Mouse (Mus musculus) erythroblast, adult 5-6 weeks (primary cell): ENCODE data around the gene Mfap2. TPM values are rescaled to one million over a fixed set of nuclear protein-coding genes. Genes with fewer than 3 reads are reported as not detected.
A peak's percentile ranks its signal among the peaks of the same experiment; 100 is the strongest.

Source experiments
- ATAC-seq: replicated peaks from 2 replicates; pipeline ENCODE4 v1.8.0; 2016; ENCODE audit warnings: moderate number of reproducible peaks, mild to moderate bottlenecking, moderate TSS enrichment, inconsistent platforms; ENCODE audit not compliant: poor library complexity, low FRiP score, severe bottlenecking
- total RNA-seq, 2 experiments: library from RNA; stranded (forward) in 1 of 2; stranded (reverse) in 1 of 2; fragments of 150-400 nt in 1 of 2; fragments of 200-764, 138-1000 nt in 1 of 2; gene quantifications; 2 replicates each; pipeline versions ENCODE4 v1.2.3 to v1.2.4; 2015 to 2017; ENCODE audit warnings: low replicate concordance in 2 of 2

Mfap2 gene
- not detected in 2 replicates for total RNA-seq (2015; ENCODE audit: low replicate concordance)
- total RNA-seq (2017; ENCODE audit: low replicate concordance): not detected in 2 replicates

DNA sequence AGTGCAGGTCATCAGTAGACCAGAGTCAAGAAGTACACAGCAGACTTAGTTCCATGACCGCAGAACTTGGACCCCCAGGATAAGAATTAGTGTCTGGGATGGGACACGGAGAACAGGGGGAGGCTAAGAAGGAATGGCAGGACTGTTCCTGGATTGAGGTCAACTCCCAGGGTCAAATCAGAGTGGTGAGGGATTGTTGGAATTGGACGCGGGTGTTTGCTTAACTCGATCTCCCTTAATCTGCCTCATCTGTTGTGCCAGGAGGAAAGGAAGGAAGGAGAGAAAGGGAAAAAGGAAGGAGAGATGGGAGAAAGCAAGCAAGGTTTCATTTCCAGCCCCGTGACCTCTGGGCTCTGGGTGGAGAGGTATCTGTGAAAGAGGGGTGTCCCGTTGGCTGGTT, at the start of gene Mfap2:
Gene Mfap2 (plus strand): TSS at position 301 of the 400 bp plus-strand sequence.
- ATAC-seq: no peak

GRCm38 (mm10) chr4:140960781-140961466, 49.3 kb upstream of the Mfap2 start, which contains the start of gene Sdhb:
Sdhb (plus strand) TSS chr4:140961203.
- peak; percentile 91 for ATAC-seq

DNA sequence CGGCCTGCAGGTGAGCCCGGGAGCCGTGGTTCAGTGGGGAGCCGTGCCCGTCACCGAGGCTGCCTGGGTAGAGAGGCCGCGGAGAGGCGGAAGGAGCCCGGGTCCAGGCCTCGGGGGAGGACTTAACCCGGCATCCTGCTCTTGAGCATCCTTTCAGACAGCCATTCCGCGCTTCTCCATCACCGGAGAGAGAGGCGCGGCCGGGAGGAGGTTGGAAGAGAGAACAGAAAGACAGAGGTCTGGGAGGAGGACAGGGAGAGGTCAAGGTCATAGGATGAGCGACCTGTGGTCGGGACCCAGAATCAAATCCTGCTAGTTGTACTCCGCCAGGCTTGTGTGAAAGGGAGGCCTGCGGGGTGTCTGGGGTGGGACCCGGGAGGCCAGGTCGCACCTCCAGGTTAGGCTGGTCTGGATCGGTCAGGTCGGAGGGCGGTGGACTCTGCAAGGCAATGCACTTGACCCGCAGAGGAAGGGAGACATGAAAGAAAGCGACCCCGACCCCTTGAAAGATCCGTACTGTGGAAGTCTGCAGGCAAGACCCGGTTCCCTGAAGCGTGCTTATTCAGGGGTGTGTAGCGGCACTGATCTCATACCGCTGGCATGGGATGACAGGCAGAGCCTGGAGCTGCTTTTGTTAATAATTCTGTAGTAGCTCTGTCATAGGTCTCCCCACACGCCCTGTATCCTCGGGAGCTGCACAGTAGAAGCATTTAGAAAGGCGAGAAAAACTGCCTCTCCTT, 48.6 kb upstream of the Mfap2 start:
- ATAC-seq: peak; percentile 27

GRCm38 (mm10) chr4:140962207-140962909, 47.9 kb upstream of the Mfap2 start:
- ATAC-seq: no peak

DNA sequence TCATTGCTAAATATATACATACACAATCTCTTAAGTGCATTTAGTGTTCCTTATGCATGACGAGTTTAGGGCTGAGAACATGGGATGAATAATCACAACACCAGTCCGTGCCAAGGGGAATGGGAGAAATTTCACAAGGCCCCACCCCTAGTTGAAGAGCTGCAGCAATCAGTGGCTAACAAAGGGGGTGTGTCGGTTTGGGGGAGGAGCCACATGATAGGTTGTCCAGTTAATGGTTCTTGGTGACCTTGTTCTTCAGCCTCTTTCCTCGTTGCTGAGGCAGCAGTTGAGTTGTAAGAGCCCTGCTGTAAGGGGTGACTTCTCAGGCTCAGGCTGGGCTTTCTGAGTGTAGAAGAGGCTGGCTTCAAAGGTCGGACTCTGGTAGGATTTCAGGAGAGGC, 47.3 kb upstream of the Mfap2 start:
- no peak for ATAC-seq

- no peak for ATAC-seq
Observed at GRCm38 (mm10) chr4:140963941-140964597, 46.1 kb upstream of the Mfap2 start.

- ATAC-seq: 0 out of 2 replicates have a peak, but pooled peaks have one; percentile 39
Observed at GRCm38 (mm10) chr4:140964620-140965019, 45.6 kb upstream of the Mfap2 start.

DNA sequence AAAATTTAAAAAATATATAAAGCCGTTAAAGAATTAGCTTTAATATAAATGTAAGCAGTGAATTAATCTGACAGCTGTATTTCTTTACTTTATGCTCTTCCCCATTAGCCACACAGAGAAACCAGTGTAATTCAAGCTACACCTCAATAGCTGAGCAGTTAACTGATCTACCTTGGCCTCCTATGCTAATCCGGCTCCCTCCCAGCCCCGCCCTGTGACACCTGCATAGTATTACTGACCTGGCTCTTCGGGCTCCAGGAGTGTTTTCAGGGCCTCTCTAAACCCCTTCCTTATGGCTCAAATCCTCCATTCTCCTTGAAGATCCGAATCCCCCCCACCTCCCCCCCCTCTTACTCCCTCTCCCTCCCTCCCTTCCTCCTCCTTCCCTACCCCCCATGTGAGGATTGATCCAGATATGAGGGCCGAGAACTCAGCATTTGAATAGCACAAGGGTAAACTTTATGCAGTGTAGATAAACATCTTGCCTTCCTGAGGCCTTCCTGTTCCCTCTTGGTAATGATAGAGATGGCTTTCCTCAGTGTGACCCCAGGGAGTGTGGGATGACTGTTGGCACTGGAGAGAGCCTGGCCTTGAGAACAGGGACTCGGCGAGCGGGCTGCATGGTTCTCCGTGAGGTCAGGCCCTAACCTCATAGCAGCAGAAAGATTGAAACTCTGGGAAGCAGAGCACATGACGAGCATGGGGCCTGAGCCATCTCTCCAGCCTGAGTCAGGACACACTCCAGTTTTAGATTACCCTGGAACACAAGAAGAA, 42.6 kb upstream of the Mfap2 start:
- no peak for ATAC-seq

DNA sequence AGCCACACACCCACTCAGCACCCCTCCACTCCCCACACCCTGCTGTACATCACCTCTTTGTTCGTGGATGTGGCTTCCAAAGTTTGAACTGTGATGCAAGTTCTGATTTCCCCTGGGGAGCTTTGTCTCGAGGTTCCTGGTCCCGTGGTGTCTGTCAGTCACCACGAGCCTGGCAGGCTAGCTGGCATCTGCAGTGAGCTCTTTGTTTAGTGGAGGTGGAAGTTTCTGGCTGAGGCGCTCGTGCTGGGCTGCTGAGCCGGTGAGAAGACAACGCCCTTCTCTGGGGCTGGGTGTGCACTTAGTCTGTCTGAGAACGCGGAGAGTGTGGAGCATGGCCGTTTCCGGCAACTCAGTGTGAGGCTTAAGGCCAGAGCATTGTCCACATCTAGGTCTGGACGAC, 38.5 kb upstream of the Mfap2 start:
- ATAC-seq: no peak

DNA sequence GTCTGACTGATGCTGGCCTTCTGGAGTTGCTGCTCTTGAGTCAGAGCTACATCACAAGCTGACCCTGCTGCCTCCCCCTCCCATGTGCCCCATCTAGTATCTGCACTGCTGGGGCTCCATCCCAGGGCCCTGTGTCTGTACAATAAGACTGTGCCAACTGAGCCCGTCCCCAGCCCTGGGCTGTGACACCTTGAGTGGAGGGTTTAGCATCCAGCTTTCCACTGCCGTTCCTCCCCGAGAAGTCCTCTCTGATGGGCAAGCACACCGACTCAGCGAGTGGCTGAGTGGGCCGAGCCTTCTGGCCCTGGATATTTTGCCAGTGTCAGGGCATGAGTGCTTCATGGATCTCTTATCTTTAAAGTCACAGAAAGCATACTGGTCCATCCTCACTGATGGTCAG, 35.8 kb upstream of the Mfap2 start:
- no peak for ATAC-seq

DNA sequence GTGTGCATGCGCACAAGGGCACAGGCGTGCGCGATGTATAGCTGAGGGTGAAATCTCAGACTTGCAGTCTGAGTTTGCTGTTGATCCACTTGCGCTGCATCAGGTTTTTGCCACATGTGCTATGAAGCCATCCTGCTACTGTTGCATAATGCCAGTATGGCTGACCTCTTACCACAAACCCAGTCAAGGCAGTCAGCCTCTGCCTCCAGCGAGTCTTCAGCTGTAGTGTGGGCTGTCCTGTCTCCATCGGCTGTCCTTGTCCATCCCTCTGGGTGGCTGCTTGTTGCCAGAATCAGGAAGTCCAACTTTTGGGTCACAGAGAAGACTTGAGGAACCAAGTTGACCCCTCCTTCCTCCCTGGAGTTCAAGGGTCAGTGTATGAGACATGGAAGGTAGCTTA, 34.9 kb upstream of the Mfap2 start:
- no peak for ATAC-seq

GRCm38 (mm10) chr4:140977278-140977677, 32.9 kb upstream of the Mfap2 start:
- ATAC-seq: no peak

DNA sequence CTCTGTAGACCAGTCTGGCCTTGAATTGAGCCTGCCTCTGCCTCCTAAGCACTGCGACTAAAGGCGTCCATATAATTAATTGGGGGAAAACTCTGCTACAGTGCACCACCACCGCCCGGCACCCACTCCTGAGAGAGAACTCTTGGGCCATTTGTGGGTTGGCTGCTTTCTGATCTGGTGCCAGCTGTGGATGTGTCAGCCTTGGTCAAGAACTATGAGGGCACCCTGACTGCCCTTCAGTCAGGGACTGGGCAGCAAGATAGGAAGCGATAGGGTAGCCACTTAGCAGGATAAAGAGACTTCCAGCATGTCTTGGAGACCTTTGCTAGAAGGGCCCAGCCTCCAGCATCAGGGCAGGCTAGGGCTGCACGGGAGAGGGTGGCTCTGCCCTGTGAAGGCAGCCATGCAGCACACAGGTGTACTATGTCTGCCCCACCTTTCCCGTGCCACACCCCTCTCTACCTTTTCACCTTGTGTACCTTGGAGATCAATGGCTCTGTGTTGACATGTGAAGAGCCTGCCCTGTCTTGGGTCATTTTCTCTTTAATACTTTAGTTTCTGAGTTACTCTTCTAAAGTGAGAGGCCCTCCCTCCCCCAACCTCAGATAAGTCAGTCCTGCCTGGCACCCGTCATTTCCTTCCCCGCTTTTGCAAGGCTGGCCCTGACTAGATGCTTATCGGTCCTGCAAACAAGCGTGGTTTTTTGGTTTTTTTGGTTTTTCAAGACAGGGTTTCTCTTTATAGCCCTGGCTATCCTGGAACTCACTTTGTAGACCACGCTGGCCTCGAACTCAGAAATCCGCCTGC, 32.1 kb upstream of the Mfap2 start:
- no peak for ATAC-seq

DNA sequence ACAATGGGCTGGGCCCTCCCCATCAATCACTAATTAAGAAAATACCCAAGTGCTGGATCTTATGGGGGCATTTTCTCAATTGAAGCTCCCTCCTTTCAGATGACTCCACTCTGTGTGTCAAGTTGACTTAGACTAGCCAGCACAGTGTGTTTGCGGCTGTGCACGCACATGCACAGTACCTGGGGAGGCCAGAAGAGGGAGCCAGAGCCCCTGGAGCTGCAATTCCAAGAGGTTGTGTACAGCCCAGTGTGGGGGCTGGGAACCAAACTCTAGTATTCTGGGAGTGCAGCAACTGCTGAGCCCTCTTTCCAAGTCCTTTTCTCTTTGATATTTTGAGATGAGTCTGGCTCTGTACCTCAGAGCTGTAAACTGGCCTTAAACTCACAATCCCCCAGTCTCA, 28.6 kb upstream of the Mfap2 start:
- ATAC-seq: 0 out of 2 replicates have a peak, but pooled peaks have one; percentile 24

DNA sequence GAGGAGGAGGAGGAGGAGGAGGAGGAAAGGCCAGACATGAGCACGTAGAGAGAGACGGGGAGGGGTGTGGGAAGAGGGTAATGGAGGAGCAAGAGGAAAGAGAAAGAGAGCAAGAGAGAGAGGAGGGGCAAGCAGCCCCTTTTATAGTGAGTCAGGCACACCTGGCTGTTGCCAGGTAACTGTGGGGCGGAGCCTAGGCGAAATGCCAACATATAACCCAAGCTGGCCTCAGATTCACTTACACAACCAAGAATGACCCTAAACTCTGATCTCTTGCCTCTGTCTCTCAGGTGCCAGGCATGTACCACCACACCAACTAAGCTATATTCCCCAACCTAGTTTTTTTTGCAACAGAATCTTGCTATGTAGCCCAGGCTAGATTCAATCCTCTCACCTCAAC, 27.4 kb upstream of the Mfap2 start:
- ATAC-seq: no peak

DNA sequence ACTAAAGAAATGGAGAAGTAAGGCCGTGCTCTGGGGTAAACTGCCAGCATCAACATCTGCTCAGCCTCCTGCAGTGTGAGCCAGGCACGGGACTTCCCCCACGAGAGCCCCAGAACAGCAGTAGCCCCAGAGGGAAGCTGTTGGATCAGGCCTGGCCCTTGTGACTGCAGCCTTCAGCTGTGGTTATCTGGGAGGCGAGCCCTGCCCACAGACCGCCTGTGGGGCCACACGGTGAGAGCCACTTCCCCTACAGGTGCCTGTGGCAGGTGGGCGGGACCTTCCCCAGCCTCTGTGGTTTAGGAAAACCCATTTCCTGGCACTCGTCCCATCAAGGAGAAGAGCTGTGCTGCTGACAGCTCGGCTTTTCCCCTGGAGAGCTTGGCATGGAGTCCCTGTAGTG, 26.8 kb upstream of the Mfap2 start:
- ATAC-seq: no peak

GRCm38 (mm10) chr4:140984544-140984943, 25.7 kb upstream of the Mfap2 start:
- ATAC-seq: no peak

GRCm38 (mm10) chr4:140986024-140986710, 24.1 kb upstream of the Mfap2 start:
- peak; percentile 25 for ATAC-seq
